Mouse (Mus musculus) testis, adult 2 months (tissue): ENCODE measurements around the gene Top3a. TPM values are rescaled to one million over a fixed set of nuclear protein-coding genes. Genes with fewer than 3 reads are reported as not detected.
A peak's percentile ranks its signal among the peaks of the same experiment; 100 is the strongest.

ENCODE experiments used
- H3K27ac ChIP-seq: fragments of 200-500 bp; 2 replicates; pipeline ENCODE4 v1.5.1; 2012; ENCODE audit warnings: low read depth, low read length; ENCODE audit not compliant: control insufficient read depth, insufficient read depth
- H3K27me3 ChIP-seq: fragments of 200-500 bp; 2 replicates; pipeline ENCODE4 v1.6.1; 2012; ENCODE audit warnings: mild to moderate bottlenecking, low read length, moderate library complexity; ENCODE audit not compliant: control insufficient read depth, insufficient read depth
- H3K36me3 ChIP-seq: fragments of 200-500 bp; 2 replicates; pipeline ENCODE4 v1.6.1; 2012; ENCODE audit warnings: mild to moderate bottlenecking, low read length; ENCODE audit not compliant: control insufficient read depth, insufficient read depth
- H3K4me1 ChIP-seq: fragments of 200-500 bp; 2 replicates; pipeline ENCODE4 v1.6.1; 2012; ENCODE audit warnings: low read length; ENCODE audit not compliant: control insufficient read depth, insufficient read depth
- H3K4me3 ChIP-seq: fragments of 200-500 bp; 2 replicates; pipeline ENCODE4 v1.5.1; 2012; ENCODE audit warnings: low read depth, mild to moderate bottlenecking, low read length, moderate library complexity, mixed read lengths; ENCODE audit not compliant: control insufficient read depth
- CTCF ChIP-seq: fragments of 200-500 bp; IDR thresholded peaks from 2 replicates; pipeline ENCODE4 v1.5.1; 2012; ENCODE audit warnings: low read depth, mild to moderate bottlenecking, inconsistent platforms, low read length, moderate library complexity; ENCODE audit not compliant: control insufficient read depth, insufficient read depth, insufficient replicate concordance
- POLR2A ChIP-seq: fragments of 200-500 bp; IDR thresholded peaks from 2 replicates; pipeline ENCODE4 v1.6.1; 2012; ENCODE audit warnings: low read depth, mild to moderate bottlenecking, inconsistent platforms, low read length, moderate library complexity; ENCODE audit not compliant: control insufficient read depth
- polyA plus RNA-seq: library from polyadenylated mRNA; depleted of rRNA; stranded (reverse); fragments of >200 nt; gene quantifications from 2 replicates; pipeline ENCODE4 v1.2.3, GENCODE M21; 2012

The Top3a gene
- polyA plus RNA-seq, 1 experiment = 14.4 TPM

DNA sequence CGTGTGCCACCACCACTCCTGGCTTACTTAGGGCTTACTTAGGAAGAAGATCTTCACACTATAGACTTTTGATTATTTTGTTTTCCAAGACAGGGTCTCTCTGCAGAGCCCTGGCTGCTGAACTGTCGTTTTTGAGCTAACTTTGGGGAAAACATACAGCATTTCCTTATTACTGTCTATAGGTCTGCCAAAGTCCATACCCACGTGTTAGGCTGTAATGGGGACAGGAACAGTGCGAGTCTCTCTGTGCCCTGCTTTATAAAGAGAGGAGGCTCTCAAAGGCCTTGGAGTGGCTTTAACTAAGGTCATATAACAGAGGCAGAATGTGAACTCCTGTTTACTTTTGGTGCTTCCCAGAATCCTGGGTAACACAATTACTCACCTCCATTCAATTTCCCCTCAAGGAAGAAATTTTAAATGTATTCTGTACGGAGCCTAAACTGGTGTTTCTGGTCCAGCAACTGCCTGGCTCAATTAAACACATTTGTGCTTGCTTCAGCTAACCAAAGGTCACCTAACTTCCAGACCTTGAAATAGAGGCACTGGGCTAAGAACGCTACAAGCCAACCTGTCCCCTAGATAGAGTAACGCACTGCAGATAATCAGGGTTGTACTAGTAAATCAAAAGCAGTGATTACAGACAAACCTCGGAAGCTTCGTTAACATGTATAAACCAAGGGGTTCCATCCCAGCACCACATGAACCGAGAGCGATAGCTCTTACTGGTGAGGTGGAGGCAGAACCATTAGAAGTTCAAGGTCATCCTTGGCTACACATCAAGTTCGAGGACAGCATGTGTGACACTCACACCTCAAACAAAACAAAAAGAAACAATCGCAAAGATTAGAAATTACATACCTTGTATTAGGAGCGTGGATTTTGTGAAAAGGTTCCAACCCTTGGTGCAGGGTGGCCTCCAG is 33.1 kb upstream of the Top3a start:
- H3K4me1 ChIP-seq = peaks cover 10% of the 10 kb centered on the region
- peak overlapping the region; percentile 82 for H3K4me3 ChIP-seq
- H3K36me3 ChIP-seq = no peaks in the 10 kb centered on the region; the same call in 1 of the 2 replicates
- no peaks in the 10 kb centered on the region for H3K27me3 ChIP-seq
- peak overlapping the region; percentile 55 for H3K27ac ChIP-seq
- TF ChIP-seq CTCF (no peak), POLR2A (no peak)

DNA sequence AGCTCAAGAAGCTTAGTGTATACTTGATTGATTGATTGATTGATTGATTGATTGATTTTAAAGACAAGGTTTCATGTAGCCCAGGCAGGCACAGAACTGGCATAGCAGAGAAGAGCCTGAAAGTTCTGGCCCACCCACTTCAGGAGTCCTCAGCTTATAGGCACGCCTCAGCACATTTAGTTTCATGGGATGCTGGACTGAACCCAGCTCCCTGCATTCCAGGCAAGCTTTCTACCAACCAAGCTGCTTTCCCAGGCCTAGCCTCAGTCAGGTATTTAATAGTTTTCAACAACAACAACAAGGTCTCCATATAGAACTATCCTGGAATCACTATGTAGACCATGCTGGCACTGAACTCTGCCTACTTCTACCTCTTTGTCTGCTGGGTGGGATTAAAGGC is 32.4 kb upstream of the Top3a start:
- Histone ChIP-seq H3K36me3 (no peaks in the 10 kb centered on the region; the same call in 1 of the 2 replicates), H3K27me3 (no peaks in the 10 kb centered on the region), H3K27ac (no peak overlapping the region), H3K4me3 (peak overlapping the region; percentile 82; the same call in 1 of the 2 replicates), H3K4me1 (peaks cover 10% of the 10 kb centered on the region)
- TF ChIP-seq POLR2A (no peak), CTCF (no peak)

DNA sequence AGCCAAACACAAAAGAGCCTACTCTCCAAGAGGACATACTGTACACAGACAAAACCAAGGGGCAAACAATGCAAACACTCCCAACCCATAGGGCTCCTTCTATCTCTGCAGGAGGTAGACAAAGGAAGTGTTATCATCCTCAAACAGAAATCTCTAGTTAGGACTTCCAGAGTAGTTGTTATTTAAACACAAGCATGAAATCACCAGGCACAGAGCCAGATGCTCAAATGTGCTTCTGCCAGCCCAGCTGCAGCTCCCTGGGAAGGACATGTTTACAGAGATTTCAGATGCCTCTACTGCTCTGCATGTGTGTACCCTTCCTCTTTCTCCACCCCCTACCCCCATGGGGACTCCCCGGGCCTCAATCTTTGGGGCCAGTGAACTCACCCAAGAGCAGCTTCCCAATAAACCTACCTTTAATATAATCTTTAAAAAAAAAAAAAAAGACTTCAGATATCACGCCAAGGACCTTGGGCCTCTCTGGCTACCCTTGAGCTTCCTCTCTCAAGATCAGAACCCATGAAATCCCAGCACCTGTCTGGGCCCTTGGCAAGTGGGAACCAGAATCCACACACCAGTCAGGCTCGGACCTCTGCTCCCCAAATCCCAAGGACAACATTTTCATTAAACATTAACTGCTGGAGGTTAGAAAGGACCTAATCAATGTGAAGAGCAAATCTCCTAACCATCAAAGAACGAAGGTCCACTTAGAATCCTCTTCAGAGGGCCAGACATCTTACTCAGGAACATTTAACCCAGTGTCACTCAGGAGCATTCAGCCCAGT is 31.3 kb upstream of the Top3a start:
- no peaks in the 10 kb centered on the region for H3K27me3 ChIP-seq
- no peaks in the 10 kb centered on the region; the same call in 1 of the 2 replicates for H3K36me3 ChIP-seq
- H3K27ac ChIP-seq = no peak overlapping the region; the same call in 1 of the 2 replicates

DNA sequence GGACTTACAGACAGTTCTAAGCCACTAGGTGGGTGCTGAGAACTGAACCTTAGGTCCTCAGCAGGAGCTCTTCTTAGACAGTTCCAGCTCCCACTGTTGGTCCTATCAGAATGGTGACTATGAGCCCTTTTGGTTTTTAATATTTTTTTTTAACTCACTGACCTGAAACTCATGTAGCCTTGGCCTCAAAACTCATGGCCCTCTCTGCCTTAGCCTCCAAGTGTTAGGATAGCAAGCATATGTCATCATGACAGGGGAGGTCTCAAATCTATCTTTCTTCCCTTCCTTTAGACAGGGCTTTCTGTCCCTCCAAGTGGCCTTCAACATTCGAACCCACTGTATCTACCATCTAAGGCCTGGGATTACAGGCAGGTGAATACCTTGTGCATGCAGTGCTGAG is 23.7 kb upstream of the Top3a start:
- TF ChIP-seq CTCF (no peak), POLR2A (no peak)
- Histone ChIP-seq H3K36me3 (peaks cover 1% of the 10 kb centered on the region; the same call in 1 of the 2 replicates), H3K27ac (no peak overlapping the region)

More for the DNA sequence above, 31.3 kb upstream of the Top3a start:
- TF ChIP-seq POLR2A = no peak
- no peak for TF ChIP-seq CTCF
- no peak overlapping the region for H3K4me3 ChIP-seq
- peaks cover 10% of the 10 kb centered on the region for H3K4me1 ChIP-seq

DNA sequence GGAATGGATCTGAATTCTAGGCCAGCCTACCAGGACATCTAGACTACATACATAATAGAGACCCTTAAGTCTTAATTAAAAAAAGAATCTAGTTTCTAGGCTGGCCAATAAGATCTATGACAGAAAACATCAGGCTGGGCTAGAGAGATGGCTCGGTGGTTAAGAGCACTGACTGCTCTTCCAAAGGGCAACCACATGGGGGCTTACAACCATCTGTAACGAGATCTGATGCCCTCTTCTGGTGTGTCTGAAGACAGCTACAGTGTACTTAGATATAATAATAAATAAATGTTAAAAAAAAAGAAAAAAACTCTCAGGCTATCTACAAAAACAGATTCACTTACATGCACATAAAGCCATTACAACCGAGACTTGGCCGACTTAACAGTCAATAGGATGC is 22.8 kb upstream of the Top3a start:
- no peaks in the 10 kb centered on the region for H3K27me3 ChIP-seq
- no peak overlapping the region for H3K4me3 ChIP-seq
- no peaks in the 10 kb centered on the region for H3K4me1 ChIP-seq
- TF ChIP-seq POLR2A = no peak
- no peak for TF ChIP-seq CTCF
- H3K27ac ChIP-seq = no peak overlapping the region
- H3K36me3 ChIP-seq = peaks cover 1% of the 10 kb centered on the region; the same call in 1 of the 2 replicates

More for the DNA sequence above, 23.7 kb upstream of the Top3a start:
- no peaks in the 10 kb centered on the region for H3K27me3 ChIP-seq
- H3K4me1 ChIP-seq = no peaks in the 10 kb centered on the region
- H3K4me3 ChIP-seq = no peak overlapping the region

DNA sequence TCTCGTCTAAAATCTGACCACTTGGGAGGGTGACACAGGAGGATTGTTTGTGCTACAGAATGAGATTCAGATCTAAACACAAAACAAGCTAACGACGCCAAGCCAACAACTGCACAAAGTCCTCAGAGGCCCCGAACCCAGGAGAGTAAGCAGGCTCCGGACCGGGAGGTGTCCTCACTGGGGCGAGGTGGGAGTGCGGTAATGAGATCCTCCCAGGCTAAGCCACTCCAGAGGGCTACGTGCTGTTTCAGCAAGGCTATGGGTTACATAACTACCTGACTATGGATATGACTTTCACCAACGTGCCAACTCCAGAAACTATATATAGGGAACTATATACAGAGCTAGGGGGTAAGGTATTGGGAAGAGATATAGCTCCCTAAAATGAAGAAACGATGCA is 19.2 kb upstream of the Top3a start:
- Histone ChIP-seq H3K36me3 (peaks cover 3% of the 10 kb centered on the region; the same call in 1 of the 2 replicates), H3K27ac (no peak overlapping the region), H3K27me3 (no peaks in the 10 kb centered on the region), H3K4me1 (no peaks in the 10 kb centered on the region), H3K4me3 (no peak overlapping the region)
- TF ChIP-seq CTCF (no peak), POLR2A (no peak)

DNA sequence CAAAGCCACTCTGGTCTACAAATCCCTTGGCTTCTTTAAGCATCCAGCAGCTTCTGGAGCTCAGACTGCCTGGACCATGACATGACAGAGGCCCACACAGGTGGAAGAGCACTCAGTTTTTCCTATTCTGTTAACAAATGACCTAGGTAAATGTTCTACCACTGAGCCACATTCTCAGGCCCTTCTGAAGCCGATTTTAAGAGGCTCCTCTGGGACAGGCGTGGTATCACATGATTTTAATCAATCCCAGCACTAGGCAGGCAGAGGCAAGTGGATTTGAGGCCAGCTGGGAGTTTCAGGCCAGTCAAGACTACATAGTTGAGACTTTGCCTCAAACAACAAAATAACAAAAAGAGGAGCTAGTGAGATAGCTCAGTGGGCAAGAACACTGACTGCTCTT is 13.3 kb upstream of the Top3a start:
- peaks cover 2% of the 10 kb centered on the region for H3K36me3 ChIP-seq

More for the DNA sequence above, 13.3 kb upstream of the Top3a start:
- TF ChIP-seq CTCF (no peak), POLR2A (no peak)
- Histone ChIP-seq H3K4me1 (no peaks in the 10 kb centered on the region), H3K4me3 (no peak overlapping the region), H3K27me3 (no peaks in the 10 kb centered on the region), H3K27ac (no peak overlapping the region)
